Mouse (Mus musculus): ENCODE data around the gene Nck2.

DNA sequence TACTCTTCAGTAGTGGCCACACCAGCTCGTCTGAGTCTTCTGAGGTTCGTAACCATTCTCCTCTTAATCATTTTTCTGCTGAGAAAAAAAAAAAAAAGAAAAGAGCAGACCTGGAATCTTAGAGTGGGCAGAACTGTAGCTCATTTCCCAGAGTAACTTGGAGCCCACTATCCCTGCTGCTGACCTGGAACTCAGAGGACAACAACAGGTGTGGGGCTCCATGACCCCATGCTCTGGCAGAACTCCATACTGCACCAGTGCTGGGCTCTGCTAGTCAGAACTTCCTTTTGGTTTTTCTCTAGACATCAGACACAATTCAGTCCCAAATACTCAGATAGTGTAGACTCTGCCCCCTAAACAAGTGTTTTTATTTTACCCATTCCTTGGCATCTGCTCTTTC lies 49.3 kb upstream of the Nck2 start:
- no peak for TF ChIP-seq POLR2A (IDR thresholded peaks at IDR 0.05; ENCODE audit: borderline replicate concordance, control insufficient read depth, low read depth, low read length)
- no peak for TF ChIP-seq CTCF (IDR thresholded peaks at IDR 0.05; ENCODE audit: control insufficient read depth, insufficient read depth, low read length)

Measured in bone marrow, adult 2 months (tissue).